Mouse (Mus musculus) embryonic facial prominence, embryonic 15.5 days (tissue): Measurements from ENCODE around the gene Kcnh1. TPM values are rescaled to one million over a fixed set of nuclear protein-coding genes. Genes with fewer than 3 reads are reported as not detected.

Experiments
- ATAC-seq: fragments of 200-750 bp; cut with Nextera tagmentation; 2 replicates; pipeline ENCODE4 v1.8.0; 2017; ENCODE audit warnings: low read depth, moderate TSS enrichment; ENCODE audit not compliant: insufficient number of reproducible peaks, low FRiP score, low TSS enrichment
- H3K27ac ChIP-seq: fragments of 300-500 bp; sonication (generic); replicated peaks from 2 replicates; pipeline ENCODE4 v1.5.1; 2015; ENCODE audit warnings: mild to moderate bottlenecking, inconsistent platforms
- H3K27me3 ChIP-seq: fragments of 300-500 bp; sonication (generic); 2 replicates; pipeline ENCODE4 v1.6.1; 2015; ENCODE audit warnings: inconsistent platforms
- H3K36me3 ChIP-seq: fragments of 300-500 bp; sonication (generic); 2 replicates; pipeline ENCODE4 v1.6.1; 2015; ENCODE audit warnings: mild to moderate bottlenecking, inconsistent platforms
- H3K4me1 ChIP-seq: fragments of 300-500 bp; sonication (generic); 2 replicates; pipeline ENCODE4 v1.6.1; 2015; ENCODE audit warnings: inconsistent platforms
- H3K4me2 ChIP-seq: fragments of 300-500 bp; sonication (generic); replicated peaks from 2 replicates; pipeline ENCODE4 v1.6.1; 2015; ENCODE audit warnings: mild to moderate bottlenecking, inconsistent platforms
- H3K4me3 ChIP-seq: fragments of 300-500 bp; sonication (generic); replicated peaks from 2 replicates; pipeline ENCODE4 v1.5.1; 2015; ENCODE audit warnings: mild to moderate bottlenecking, inconsistent platforms
- H3K9ac ChIP-seq: fragments of 300-500 bp; sonication (generic); 2 replicates; pipeline ENCODE4 v1.6.1; 2015; ENCODE audit warnings: inconsistent platforms
- H3K9me3 ChIP-seq: fragments of 300-500 bp; sonication (generic); replicated peaks from 2 replicates; pipeline ENCODE4 v1.6.1; 2016; ENCODE audit warnings: inconsistent platforms
- WGBS: fragments of 180-500 bp; shearing (Covaris S2); methylation state at CpG from one replicate; pipeline ENCODE4 v1.1.7; 2015; 5-methylcytosine and 5-hydroxymethylcytosine counted together
- polyA plus RNA-seq: library from polyadenylated mRNA; unstranded; fragments of >200 nt; fragmentation: Nextera tagmentation; extraction: Ambion mirVana; gene quantifications from 2 replicates; pipeline ENCODE4 v1.2.1, GENCODE M21; 2015

The Kcnh1 gene
- polyA plus RNA-seq, 1 experiment from 2014 or later: 1.7 TPM

DNA sequence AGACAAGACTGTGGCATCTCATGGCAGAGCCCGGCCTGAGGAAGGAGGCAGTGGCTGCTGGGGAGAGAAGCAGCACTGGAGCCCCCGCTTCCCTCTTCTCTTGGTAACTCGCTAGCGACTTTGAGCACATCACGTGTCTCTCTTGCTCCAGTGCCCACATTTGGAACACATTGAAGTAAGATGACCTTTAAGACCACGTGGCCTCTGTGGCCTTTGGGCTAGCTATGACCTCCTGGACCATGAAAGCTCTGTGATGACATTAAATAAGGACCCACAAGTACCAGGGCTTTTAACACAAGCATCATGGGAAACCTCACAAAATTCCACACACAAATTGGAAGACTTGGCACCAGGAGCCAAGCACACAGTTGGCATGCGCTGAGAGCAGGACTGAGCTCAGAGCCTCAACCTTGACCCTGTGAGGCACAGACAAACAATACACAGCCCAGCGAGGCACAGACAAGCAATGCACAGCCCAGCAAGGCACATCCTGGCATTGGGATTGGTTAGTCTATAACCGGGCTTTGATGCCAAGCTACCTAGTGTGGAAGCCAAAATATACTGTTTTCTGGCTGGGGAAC is 225.8 kb downstream of the Kcnh1 start:
- WGBS: 63% methylated on average over 9 of the region's 9 CpGs
- Histone ChIP-seq H3K27me3 (no peaks in the 10 kb centered on the region), H3K36me3 (no peaks in the 10 kb centered on the region), H3K4me3 (no peak overlapping the region), H3K27ac (no peak overlapping the region), H3K9me3 (no peaks in the 10 kb centered on the region), H3K4me2 (no peak overlapping the region), H3K4me1 (peaks cover 3% of the 10 kb centered on the region; the same call in 1 of the 2 replicates), H3K9ac (no peak overlapping the region)
- no peak for ATAC-seq

DNA sequence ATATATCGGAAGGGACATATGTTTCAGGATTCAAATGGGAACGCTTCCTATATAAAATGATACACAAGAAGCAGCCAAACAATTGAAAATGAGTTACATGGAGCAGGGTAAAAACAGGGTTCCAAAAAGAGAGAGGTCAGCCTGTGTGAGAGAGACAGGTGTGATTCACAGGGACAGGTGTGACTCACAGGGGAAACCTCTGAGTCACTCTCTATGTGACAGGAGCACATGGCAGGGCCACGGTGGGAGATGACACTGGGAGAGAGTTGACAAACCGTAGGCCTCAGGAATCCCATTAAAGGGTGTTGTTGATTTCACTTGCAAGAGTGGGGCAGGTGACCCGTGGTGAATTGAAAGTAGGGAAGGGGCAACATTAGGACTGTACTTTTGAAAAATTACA is 228.6 kb downstream of the Kcnh1 start:
- peaks cover 3% of the 10 kb centered on the region; the same call in 1 of the 2 replicates for H3K4me1 ChIP-seq
- WGBS: 83% methylated on average over 5 of the region's 5 CpGs
- no peak overlapping the region for H3K4me3 ChIP-seq
- no peak overlapping the region for H3K27ac ChIP-seq
- H3K9ac ChIP-seq: no peak overlapping the region
- H3K27me3 ChIP-seq: no peaks in the 10 kb centered on the region
- H3K36me3 ChIP-seq: no peaks in the 10 kb centered on the region
- H3K4me2 ChIP-seq: no peak overlapping the region
- H3K9me3 ChIP-seq: no peaks in the 10 kb centered on the region
- no peak for ATAC-seq

DNA sequence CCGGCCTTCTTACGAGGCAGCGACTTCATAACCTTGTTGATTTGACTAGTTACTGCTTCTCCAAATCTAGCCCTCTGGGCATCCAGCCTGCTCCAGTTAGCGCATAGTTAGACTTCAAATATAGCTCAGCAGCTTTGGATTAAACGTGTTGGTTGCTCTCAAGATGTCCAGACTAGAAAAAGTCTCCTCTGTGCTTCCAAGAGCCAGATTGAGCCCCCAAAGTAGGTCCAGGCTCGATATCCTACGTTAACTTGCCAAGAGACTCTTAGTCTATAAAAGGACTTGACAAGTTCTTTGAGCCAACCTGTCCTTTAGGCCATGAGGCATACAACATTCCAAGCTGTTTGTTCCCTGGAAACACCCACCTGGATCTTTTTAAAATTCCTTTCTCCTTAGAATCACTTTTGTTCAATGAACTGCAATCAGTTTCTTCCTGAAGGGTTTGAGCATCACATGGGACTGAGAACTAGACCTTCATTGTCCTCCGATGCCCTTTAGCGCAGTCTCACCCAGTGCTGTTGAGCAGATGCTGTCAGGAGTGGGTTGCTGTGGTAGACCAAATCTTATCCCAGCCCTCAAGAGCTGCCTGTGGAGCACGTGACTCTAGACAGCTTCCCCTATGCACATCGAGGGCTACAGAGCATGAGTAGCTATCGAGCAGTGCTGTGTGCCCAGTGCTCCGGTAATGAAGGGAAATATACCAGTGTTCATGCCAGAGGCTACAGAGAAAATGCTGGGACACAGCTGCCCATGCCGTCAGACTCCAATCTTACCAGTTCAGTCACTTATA is 231.0 kb downstream of the Kcnh1 start:
- H3K27me3 ChIP-seq: no peaks in the 10 kb centered on the region
- H3K4me3 ChIP-seq: no peak overlapping the region
- no peaks in the 10 kb centered on the region for H3K36me3 ChIP-seq
- no peak overlapping the region for H3K9ac ChIP-seq
- no peak for ATAC-seq
- 73% methylated on average over 14 of the region's 14 CpGs for whole genome bisulfite sequencing
- H3K9me3 ChIP-seq: no peaks in the 10 kb centered on the region
- no peak overlapping the region for H3K27ac ChIP-seq
- no peaks in the 10 kb centered on the region for H3K4me1 ChIP-seq
- no peak overlapping the region for H3K4me2 ChIP-seq

DNA sequence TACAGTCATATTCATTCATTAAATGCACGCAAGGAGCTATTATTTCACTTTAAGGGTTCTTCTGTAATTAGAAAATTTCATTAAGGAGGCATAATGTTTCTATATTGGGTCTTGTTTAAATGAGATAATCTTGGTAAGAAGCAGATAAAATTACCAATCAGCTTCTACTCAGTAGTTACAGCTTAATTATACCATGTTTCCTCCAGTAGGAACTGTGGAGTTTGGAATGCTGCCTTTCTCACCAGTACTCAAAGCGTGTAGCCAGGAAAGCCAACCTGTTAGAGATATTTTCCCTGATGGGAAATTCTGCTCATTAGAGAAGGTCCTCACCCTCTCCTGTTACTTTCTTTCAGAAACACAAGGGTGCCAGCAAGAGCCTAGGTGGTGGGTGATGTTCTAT is 240.8 kb downstream of the Kcnh1 start:
- Histone ChIP-seq H3K36me3 (no peaks in the 10 kb centered on the region), H3K4me2 (no peak overlapping the region), H3K27me3 (no peaks in the 10 kb centered on the region), H3K9me3 (no peaks in the 10 kb centered on the region), H3K4me1 (no peaks in the 10 kb centered on the region), H3K4me3 (no peak overlapping the region), H3K9ac (no peak overlapping the region), H3K27ac (no peak overlapping the region)
- WGBS: 77% methylated on average over 2 of the region's 2 CpGs
- ATAC-seq: no peak

DNA sequence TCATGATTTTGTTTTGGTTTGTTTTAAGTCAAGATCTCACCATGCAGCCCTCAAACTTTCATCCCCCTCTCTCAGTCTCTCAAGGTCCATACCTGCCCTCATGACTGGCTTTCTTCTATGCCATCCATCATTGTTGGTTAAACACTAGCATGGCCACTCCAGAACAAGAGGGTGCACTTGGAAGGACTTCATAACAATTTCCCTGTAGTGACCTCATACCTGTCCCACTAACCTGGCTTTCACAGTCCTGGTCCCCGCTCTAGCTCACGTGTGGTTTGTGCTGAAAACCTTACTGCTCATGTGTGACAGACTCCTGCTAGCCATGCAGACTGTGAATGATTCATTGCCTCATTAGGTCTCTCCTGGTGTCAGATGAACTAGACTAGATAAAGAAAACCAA is 244.9 kb downstream of the Kcnh1 start:
- no peaks in the 10 kb centered on the region for H3K36me3 ChIP-seq
- 70% methylated on average over 2 of the region's 2 CpGs for WGBS
- H3K27ac ChIP-seq: no peak overlapping the region
- no peak overlapping the region for H3K9ac ChIP-seq
- no peak overlapping the region for H3K4me3 ChIP-seq
- no peaks in the 10 kb centered on the region for H3K9me3 ChIP-seq
- no peaks in the 10 kb centered on the region for H3K27me3 ChIP-seq
- ATAC-seq: no peak
- H3K4me1 ChIP-seq: no peaks in the 10 kb centered on the region
- no peak overlapping the region for H3K4me2 ChIP-seq

DNA sequence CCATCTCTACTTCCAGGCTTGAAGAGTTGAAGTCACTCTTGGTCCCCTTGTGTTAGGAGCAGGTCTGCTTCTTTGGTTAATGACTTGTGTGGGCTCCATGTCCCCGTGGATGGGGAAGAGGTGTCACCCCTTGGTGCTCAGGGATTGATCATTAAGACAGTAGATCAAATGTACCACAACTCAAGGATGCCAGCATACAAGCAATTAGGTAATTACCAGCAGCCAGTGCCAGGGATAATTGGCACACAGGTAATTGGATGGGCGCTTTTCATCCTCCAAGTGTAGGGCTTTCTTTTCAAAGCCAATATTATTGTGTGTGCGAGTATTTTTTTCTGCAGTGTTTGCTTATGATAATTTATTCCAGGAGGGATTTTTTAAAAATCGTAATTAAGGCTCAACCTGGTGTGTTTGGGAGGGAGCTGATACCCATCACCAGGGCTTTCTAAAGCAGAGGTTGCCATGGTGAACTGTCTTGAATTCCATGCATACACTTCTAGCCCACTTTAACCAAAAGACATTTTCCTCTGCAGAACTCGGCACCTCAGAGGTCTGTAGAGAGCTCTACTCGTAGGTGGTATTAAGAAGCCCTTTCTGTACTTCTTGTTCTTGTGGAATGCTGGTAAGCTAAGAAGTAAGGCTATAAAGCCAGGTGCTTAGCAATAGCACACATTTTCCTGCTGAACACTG is 248.7 kb downstream of the Kcnh1 start:
- 60% methylated on average over 6 of the region's 6 CpGs for WGBS
- no peaks in the 10 kb centered on the region for H3K27me3 ChIP-seq
- no peaks in the 10 kb centered on the region for H3K9me3 ChIP-seq
- ATAC-seq: no peak
- H3K27ac ChIP-seq: no peak overlapping the region
- H3K36me3 ChIP-seq: no peaks in the 10 kb centered on the region
- H3K4me2 ChIP-seq: no peak overlapping the region
- no peak overlapping the region for H3K4me3 ChIP-seq
- no peak overlapping the region for H3K9ac ChIP-seq
- H3K4me1 ChIP-seq: peaks cover 11% of the 10 kb centered on the region

DNA sequence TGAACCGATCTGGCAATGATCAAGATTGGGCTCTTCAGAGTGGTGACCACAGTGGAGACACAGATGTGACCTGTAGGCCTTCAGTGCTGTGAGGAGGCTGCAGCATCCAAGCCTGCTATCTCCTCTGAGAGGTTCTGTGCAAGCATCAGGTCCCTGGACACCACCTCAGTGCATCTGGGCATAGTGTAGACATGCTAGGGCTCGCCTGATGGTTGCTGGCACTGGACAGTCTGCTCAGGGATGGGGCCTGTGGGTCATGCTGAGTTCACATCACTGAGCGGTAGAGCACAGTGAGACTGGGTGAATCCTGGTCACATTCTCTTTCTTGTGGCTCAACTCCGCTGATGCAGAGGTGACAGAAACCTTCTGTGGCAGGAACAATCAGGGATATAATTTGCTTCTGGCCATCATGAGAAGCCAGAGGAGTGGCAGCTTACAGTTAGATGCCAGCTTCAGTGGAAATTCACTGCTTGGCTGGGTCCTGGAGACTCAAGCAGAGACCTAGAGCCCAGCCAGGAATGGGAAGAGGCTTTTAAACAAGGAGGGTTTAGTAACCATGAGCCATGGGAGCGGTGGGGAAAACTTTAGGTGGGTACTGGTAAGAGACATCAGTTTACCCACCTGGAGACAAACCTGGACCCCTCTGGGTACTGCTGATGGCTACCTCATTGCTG is 252.3 kb downstream of the Kcnh1 start:
- Histone ChIP-seq H3K9me3 (no peaks in the 10 kb centered on the region), H3K9ac (no peak overlapping the region), H3K4me3 (no peak overlapping the region), H3K4me1 (peaks cover 35% of the 10 kb centered on the region), H3K27ac (0 out of 2 replicates have a peak overlapping the region, but pooled peaks have one; percentile 77), H3K36me3 (no peaks in the 10 kb centered on the region), H3K4me2 (no peak overlapping the region), H3K27me3 (no peaks in the 10 kb centered on the region)
- 80% methylated on average over 5 of the region's 5 CpGs for WGBS
- no peak for ATAC-seq

DNA sequence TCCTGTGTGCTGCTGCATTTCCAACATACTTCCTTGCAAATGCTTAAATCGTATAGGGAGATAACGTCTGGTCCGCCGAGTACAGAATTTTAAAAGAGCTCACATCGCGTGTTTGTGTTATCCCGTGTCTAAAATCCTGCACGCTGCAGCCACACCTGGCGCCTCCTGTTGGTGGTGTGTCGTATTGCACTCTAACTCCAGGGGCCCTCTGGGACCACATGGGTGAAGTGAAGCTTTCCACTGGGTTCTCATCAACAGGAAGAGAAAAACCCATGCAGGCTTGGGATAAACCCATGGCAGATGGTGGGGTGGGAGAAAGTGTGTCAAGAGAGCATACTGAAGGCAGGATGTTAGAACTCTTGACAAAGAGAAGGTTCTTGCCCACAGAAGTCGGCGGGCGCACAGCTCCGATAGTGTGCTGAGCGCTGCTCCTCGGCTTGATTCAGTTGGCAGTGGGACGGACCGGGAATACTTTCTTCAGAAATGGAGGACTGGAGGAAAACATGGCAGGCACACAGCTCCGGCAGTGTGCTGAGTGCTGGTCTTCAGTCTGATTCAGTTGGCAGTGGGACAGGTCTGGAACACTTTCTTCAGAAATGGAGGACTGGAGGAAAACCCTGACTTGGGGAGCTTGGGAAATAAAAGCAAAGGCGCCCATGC is 253.6 kb downstream of the Kcnh1 start:
- H3K27ac ChIP-seq: peak overlapping the region; percentile 77
- ATAC-seq: peak; percentile 21; the same call in 1 of the 2 replicates
- no peaks in the 10 kb centered on the region for H3K27me3 ChIP-seq
- H3K9ac ChIP-seq: no peak overlapping the region
- H3K4me2 ChIP-seq: peak overlapping the region; percentile 1; the same call in 1 of the 2 replicates
- H3K36me3 ChIP-seq: no peaks in the 10 kb centered on the region
- peaks cover 35% of the 10 kb centered on the region for H3K4me1 ChIP-seq
- H3K4me3 ChIP-seq: no peak overlapping the region
- no peaks in the 10 kb centered on the region for H3K9me3 ChIP-seq
- WGBS: 63% methylated on average over 20 of the region's 20 CpGs

DNA sequence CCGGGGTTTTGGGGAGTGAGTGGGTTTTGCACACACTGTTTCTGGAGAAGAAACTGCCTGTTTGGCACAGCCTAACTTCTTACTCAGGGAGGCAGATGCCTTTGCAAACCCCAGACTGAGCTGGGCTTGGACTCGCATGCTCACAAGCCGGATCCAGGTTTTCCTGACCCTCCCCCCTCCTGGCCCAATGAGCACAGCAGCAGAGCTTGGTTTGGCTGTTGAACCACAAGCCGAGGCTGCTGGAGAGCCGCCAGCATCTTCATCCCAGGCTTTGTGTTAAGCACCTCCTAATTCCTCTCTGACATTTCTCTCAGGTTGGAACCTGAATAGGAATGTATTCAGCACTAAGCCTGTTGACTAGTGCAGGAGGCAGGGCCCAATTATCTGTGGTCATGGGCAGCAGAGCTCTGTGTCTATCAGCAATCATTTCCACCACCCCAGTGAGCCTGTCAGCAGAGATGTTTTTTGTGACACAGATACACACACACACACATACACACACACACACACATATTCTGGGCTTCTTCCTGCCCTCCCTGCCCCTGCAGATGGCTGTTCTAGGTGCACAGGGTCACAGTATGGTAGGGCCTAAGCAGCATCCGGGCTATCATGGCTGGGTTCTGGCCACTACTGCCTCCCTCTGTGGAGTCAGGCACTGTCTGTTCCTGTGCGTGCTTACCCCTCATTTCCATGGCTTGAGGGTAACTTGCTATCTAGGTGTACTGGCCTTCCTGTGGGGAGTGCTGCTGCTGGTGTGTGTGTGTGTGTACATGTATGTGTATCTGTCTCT is 254.3 kb downstream of the Kcnh1 start:
- peak; percentile 80 for ATAC-seq
- Histone ChIP-seq H3K36me3 (no peaks in the 10 kb centered on the region), H3K9ac (no peak overlapping the region), H3K9me3 (no peaks in the 10 kb centered on the region), H3K27me3 (no peaks in the 10 kb centered on the region), H3K27ac (peak overlapping the region; percentile 77), H3K4me2 (peak overlapping the region; percentile 1; the same call in 1 of the 2 replicates), H3K4me3 (no peak overlapping the region), H3K4me1 (peaks cover 38% of the 10 kb centered on the region)
- WGBS: 36% methylated on average over 7 of the region's 7 CpGs

DNA sequence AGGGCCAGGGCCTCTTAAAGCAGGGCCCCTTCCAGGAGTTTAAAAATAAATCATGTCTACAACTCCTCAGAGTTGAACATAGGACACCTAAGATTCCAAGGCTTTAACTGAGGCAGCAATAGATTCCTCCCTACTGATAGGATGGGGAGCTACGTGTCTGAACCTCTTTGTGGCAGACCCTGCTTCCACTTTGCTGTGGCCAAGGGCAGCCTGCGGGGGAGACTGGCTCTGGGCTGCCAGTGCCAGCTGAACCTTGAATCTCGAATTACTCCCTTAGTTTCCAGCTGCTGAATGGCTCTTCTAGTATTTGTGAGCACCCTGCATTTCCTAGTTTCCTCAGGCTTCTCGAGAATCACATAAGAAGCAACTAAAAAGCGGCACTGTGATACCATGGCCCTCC is 255.6 kb downstream of the Kcnh1 start:
- peak overlapping the region; percentile 77; the same call in 1 of the 2 replicates for H3K27ac ChIP-seq
- no peak overlapping the region for H3K4me2 ChIP-seq
- peaks cover 39% of the 10 kb centered on the region for H3K4me1 ChIP-seq
- H3K9ac ChIP-seq: no peak overlapping the region
- no peak overlapping the region for H3K4me3 ChIP-seq
- WGBS: 45% methylated on average over 5 of the region's 5 CpGs
- no peaks in the 10 kb centered on the region for H3K27me3 ChIP-seq
- no peak for ATAC-seq
- H3K9me3 ChIP-seq: no peaks in the 10 kb centered on the region
- no peaks in the 10 kb centered on the region for H3K36me3 ChIP-seq
